Mouse (Mus musculus): ENCODE data around the gene Lhb.

DNA sequence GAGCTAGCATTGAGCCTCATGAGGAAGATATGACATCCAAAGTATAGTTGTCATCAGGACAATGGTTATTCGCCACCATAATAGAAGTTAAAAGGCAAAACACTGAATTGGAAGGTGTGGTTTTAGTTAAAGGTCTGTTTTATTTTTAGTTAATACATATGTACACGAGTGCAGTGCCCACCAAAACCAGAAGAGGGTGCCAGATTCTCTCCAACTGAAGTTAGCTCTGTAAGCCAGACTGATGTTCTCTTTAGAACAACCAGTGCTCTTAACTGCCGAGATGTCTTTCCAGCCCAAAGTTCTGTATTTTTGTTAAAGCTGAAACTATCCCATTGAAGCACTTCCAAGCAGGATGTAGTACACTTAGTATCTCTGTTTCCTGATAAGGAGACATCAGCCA lies 50.2 kb downstream of the Lhb start:
- TF ChIP-seq MYOD1 (IDR thresholded peaks at IDR 0.05; ENCODE audit: control insufficient read depth in 1 of 3, insufficient read length in 2 of 3, low read depth in 2 of 3): no peak
- no peak for TF ChIP-seq CEBPB (IDR thresholded peaks at IDR 0.05; ENCODE audit: insufficient read depth, poor library complexity, severe bottlenecking)
- TF ChIP-seq POLR2A (IDR thresholded peaks at IDR 0.05; ENCODE audit: insufficient read length, low read depth): no peak
- no peak for TF ChIP-seq REST (IDR thresholded peaks at IDR 0.05; ENCODE audit: insufficient read depth, insufficient read length)
- TF ChIP-seq SRF (IDR thresholded peaks at IDR 0.05; ENCODE audit: control insufficient read depth, insufficient read length, low read depth): no peak
- no peak for TF ChIP-seq MAX (IDR thresholded peaks at IDR 0.05; ENCODE audit: low read depth)
- no peak for TF ChIP-seq POLR2AphosphoS2 (IDR thresholded peaks at IDR 0.05; ENCODE audit: insufficient read length, low read depth)
- TF ChIP-seq TCF3 (IDR thresholded peaks at IDR 0.05; ENCODE audit: insufficient read length, low read depth): no peak
- no peak for TF ChIP-seq TCF12 (IDR thresholded peaks at IDR 0.05; ENCODE audit: insufficient read depth, poor library complexity, severe bottlenecking)
